Mouse (Mus musculus) limb, embryonic 14.5 days (tissue): Measurements from ENCODE around the gene Tm2d3. TPM values are rescaled to one million over a fixed set of nuclear protein-coding genes. Genes with fewer than 3 reads are reported as not detected.

ENCODE experiments used
- ATAC-seq: fragments of 200-750 bp; cut with Nextera tagmentation; 2 replicates; pipeline ENCODE4 v1.8.0; 2017; ENCODE audit warnings: low read depth, moderate number of reproducible peaks, moderate TSS enrichment; ENCODE audit not compliant: low FRiP score
- DNase-seq: peaks from one replicate; pipeline ENCODE4 v3.0.0-alpha.2; 2015; ENCODE audit warnings: low spot score
- H3K27ac ChIP-seq: fragments of 300-500 bp; sonication (generic); replicated peaks from 2 replicates; pipeline ENCODE4 v1.5.1; 2014; ENCODE audit warnings: low read depth, mild to moderate bottlenecking, low read length, moderate library complexity, mixed read lengths
- H3K27me3 ChIP-seq: fragments of 300-500 bp; sonication (generic); 2 replicates; pipeline ENCODE4 v1.6.1; 2014; ENCODE audit warnings: low read length, mixed read lengths; ENCODE audit not compliant: control insufficient read depth, insufficient read depth
- H3K36me3 ChIP-seq: fragments of 300-500 bp; sonication (generic); 2 replicates; pipeline ENCODE4 v1.6.1; 2014; ENCODE audit warnings: mild to moderate bottlenecking, low read length, moderate library complexity, mixed read lengths; ENCODE audit not compliant: control insufficient read depth, insufficient read depth
- H3K4me1 ChIP-seq: fragments of 300-500 bp; sonication (generic); 2 replicates; pipeline ENCODE4 v1.6.1; 2014; ENCODE audit warnings: antibody characterized with exemption, low read length, mixed read lengths; ENCODE audit not compliant: control insufficient read depth, insufficient read depth
- H3K4me2 ChIP-seq: fragments of 300-500 bp; sonication (generic); replicated peaks from 2 replicates; pipeline ENCODE4 v1.6.1; 2014; ENCODE audit warnings: low read depth, mild to moderate bottlenecking, low read length, moderate library complexity; ENCODE audit not compliant: severe bottlenecking
- H3K4me3 ChIP-seq: fragments of 300-500 bp; sonication (generic); replicated peaks from 2 replicates; pipeline ENCODE4 v1.5.1; 2014; ENCODE audit warnings: low read length
- H3K9ac ChIP-seq: fragments of 300-500 bp; sonication (generic); 2 replicates; pipeline ENCODE4 v1.6.1; 2014; ENCODE audit warnings: mild to moderate bottlenecking, low read depth, low read length, moderate library complexity; ENCODE audit not compliant: severe bottlenecking
- H3K9me3 ChIP-seq: fragments of 300-500 bp; sonication (generic); 2 replicates; pipeline ENCODE4 v1.6.1; 2016; ENCODE audit warnings: low read length; ENCODE audit not compliant: control insufficient read depth
- POLR2A ChIP-seq: fragments of 200-500 bp; IDR thresholded peaks from 2 replicates; pipeline ENCODE4 v1.8.0; 2012; ENCODE audit warnings: inconsistent platforms, mild to moderate bottlenecking, moderate library complexity, borderline replicate concordance; ENCODE audit not compliant: insufficient read depth, insufficient read length; ENCODE audit errors: extremely low read depth
- WGBS: fragments of 180-500 bp; shearing (Covaris S2); extraction: QIAGEN DNeasy Blood & Tissue Kit; methylation state at CpG from one replicate; pipeline ENCODE4 v1.1.7; 2014; 5-methylcytosine and 5-hydroxymethylcytosine counted together
- polyA plus RNA-seq, 2 experiments: library from polyadenylated mRNA; depleted of rRNA in 1 of 2; stranded (reverse) in 1 of 2; unstranded in 1 of 2; fragments of >200 nt; fragmentation: Nextera tagmentation in 1 of 2; extraction: Ambion mirVana in 1 of 2; gene quantifications; 2 replicates each; pipeline versions ENCODE4 v1.2.1 to v1.2.3; 2012 to 2014

The Tm2d3 gene
- polyA plus RNA-seq, 2 experiments, result 92.9 to 119 TPM

DNA sequence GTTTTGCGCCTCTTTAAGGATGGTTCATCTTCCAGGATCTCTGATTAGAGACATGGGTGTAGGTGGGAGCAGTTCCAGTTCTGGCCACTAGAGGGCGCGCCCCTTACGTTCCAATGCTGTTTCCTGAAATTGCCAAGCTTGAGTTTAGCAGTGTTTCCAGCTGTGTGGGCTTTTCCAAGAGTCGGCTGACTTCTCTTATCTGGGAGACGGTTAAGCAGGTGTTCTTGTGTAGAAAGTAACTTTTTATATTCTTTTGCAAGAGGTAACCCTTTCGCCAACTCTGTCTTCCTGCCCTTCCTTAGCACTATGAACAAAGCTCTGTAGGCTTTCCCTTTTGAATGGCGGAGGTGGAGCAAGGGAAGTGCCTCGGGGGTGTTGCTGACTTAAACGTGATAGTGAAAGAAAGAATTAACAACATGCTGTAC, 13.9 kb downstream of the Tm2d3 start:
- Histone ChIP-seq H3K4me3 (peak overlapping the region; percentile 24), H3K9ac (0 out of 2 replicates have a peak overlapping the region, but pooled peaks have one; percentile 4), H3K4me2 (peak overlapping the region; percentile 51), H3K36me3 (peaks cover 27% of the 10 kb centered on the region), H3K27me3 (no peaks in the 10 kb centered on the region), H3K9me3 (no peaks in the 10 kb centered on the region), H3K27ac (no peak overlapping the region), H3K4me1 (0 out of 2 replicates have a peak, but pooled peaks cover 5% of the 10 kb centered on the region)
- DNase-seq (peak; percentile 88), ATAC-seq (peak; percentile 47; the same call in 1 of the 2 replicates)
- TF ChIP-seq POLR2A, result no peak
- WGBS, result 12% methylated on average over 10 of the region's 10 CpGs

DNA sequence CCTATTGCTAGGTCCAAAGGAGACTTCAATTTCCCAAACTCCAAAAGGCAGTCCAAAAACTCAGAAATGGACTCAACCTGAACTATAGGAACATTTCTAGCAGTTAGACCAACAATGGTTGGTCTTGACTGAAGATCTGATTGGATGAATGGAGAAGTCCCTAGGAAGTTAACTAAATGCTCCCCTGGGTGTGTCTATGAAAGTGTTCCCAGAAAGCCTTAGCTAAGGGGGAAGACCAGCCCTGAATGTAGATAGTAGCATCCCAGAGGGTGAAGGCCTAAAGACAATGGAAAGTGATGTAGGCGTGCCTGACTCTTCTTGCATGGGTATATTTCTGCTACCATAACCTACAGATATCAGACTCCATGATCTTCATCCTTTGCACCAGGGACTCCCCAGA, 17.5 kb downstream of the Tm2d3 start:
- H3K4me3 ChIP-seq, result no peak overlapping the region
- DNase-seq, result no peak
- TF ChIP-seq POLR2A, result no peak
- H3K9me3 ChIP-seq, result no peaks in the 10 kb centered on the region
- H3K36me3 ChIP-seq, result no peaks in the 10 kb centered on the region
- H3K4me2 ChIP-seq, result no peak overlapping the region
- H3K9ac ChIP-seq, result no peak overlapping the region
- no peak overlapping the region for H3K27ac ChIP-seq
- ATAC-seq, result no peak
- 0 out of 2 replicates have a peak, but pooled peaks cover 5% of the 10 kb centered on the region for H3K4me1 ChIP-seq
- H3K27me3 ChIP-seq, result no peaks in the 10 kb centered on the region
- WGBS, result 85% methylated on average over 1 of the region's 1 CpGs

DNA sequence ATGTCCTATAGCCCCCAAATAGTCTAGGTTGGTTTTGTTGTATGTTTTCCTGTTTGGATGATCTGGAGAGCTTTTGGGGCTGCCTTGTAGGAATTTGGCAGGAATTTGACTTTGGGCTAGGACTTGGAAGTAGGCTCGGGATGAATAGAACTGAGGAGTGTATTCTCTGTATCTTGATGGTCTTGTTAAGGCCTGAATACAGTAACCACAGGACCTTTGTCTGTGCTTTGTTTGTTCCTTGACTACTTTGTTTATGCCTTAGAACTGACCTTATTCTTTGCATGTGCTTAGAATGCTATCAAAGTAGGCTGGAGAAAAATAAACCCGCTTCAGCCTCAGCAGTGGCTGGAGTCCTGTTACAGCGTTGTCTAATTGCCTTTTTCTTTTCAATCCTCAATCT, 19.3 kb downstream of the Tm2d3 start:
- 0 out of 2 replicates have a peak, but pooled peaks cover under 1% of the 10 kb centered on the region for H3K4me1 ChIP-seq
- H3K27ac ChIP-seq, result no peak overlapping the region
- H3K4me3 ChIP-seq, result no peak overlapping the region
- DNase-seq, result no peak
- ATAC-seq, result no peak
- no peak for TF ChIP-seq POLR2A
- 78% methylated on average over 3 of the region's 3 CpGs for WGBS
- no peaks in the 10 kb centered on the region for H3K9me3 ChIP-seq
- no peak overlapping the region for H3K9ac ChIP-seq
- H3K27me3 ChIP-seq, result no peaks in the 10 kb centered on the region
- no peaks in the 10 kb centered on the region for H3K36me3 ChIP-seq
- no peak overlapping the region for H3K4me2 ChIP-seq

DNA sequence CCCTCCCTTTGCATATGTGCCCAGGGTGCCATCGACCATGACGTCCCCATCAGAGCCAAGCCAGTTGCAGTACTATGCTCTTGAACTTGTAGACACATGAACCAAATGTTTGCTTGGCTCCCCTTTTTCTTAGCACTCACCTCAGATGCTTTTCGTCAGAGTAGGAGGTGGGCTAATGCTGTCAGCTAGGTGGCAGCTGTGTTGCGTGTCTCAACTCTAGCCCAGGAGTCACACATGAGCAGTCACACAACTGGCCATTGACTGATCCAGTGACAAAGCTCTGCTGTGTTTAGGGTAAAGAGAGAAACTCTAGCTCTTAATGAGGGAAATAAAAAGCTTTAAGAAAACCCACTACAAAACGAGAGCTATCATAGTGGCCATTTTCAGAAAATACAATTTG, 22.8 kb downstream of the Tm2d3 start:
- Histone ChIP-seq H3K4me3 (no peak overlapping the region), H3K9me3 (no peaks in the 10 kb centered on the region), H3K4me1 (no peaks in the 10 kb centered on the region), H3K27me3 (no peaks in the 10 kb centered on the region), H3K27ac (no peak overlapping the region), H3K4me2 (no peak overlapping the region), H3K36me3 (no peaks in the 10 kb centered on the region), H3K9ac (no peak overlapping the region)
- TF ChIP-seq POLR2A, result no peak
- 67% methylated on average over 5 of the region's 5 CpGs for WGBS
- ATAC-seq (no peak), DNase-seq (no peak)

DNA sequence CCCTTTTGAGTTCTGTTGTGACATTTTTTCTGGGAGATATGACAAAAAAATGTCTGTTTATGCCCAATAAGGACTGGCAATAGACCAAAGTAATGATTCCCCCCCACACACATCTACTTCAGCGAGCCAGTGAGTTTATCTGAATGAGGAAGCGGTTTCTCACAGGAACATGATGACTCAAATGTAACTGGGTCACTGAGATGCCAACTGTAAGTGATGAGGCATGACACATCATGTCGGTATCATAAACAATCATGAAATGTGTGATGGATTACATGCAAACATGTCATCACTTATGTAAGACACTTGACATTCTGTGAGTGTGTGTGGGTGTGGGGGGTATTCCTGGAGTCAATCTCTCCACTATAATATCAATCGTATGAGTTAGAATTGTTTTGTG, 23.3 kb downstream of the Tm2d3 start:
- Histone ChIP-seq H3K4me1 (no peaks in the 10 kb centered on the region), H3K4me2 (no peak overlapping the region), H3K36me3 (no peaks in the 10 kb centered on the region), H3K27ac (no peak overlapping the region), H3K27me3 (no peaks in the 10 kb centered on the region), H3K9ac (no peak overlapping the region), H3K9me3 (no peaks in the 10 kb centered on the region), H3K4me3 (no peak overlapping the region)
- DNase-seq (no peak), ATAC-seq (no peak)
- TF ChIP-seq POLR2A, result no peak
- 85% methylated on average over 4 of the region's 4 CpGs for WGBS

DNA sequence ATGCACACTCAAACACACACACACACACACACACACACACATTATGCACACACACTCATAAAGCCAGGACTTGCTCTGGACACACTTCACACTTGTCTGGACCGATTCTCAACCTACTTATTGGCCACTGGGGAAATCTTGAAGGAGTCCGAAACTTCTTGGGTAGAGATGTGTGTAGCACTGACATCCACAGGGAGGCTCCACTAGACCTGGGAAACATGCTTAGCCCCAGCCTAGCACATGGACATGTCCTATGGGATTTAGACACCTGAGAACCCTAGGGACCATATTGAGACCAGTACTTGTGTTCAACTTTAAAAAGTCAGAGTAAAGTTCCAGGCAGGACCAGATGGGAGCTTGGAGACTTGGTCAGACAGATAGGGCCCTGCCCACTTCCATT, 43.1 kb downstream of the Tm2d3 start:
- no peak overlapping the region for H3K9ac ChIP-seq

More for the DNA sequence above, 43.1 kb downstream of the Tm2d3 start:
- 48% methylated on average over 2 of the region's 2 CpGs for WGBS
- Histone ChIP-seq H3K27me3 (no peaks in the 10 kb centered on the region), H3K27ac (no peak overlapping the region), H3K4me2 (no peak overlapping the region), H3K36me3 (no peaks in the 10 kb centered on the region), H3K4me1 (0 out of 2 replicates have a peak, but pooled peaks cover 3% of the 10 kb centered on the region), H3K9me3 (no peaks in the 10 kb centered on the region), H3K4me3 (no peak overlapping the region)
- ATAC-seq (no peak), DNase-seq (peak; percentile 11)
- no peak for TF ChIP-seq POLR2A
